Mouse (Mus musculus) kidney, adult 2 months (tissue): ENCODE data around the gene Mcf2l.

Source experiments
- CTCF ChIP-seq: fragments of 200-500 bp; conservative IDR thresholded peaks from 2 replicates; pipeline ENCODE4 v1.5.1; 2011; ENCODE audit warnings: low read depth, mild to moderate bottlenecking, control low read depth, low read length, moderate library complexity, mixed read lengths; ENCODE audit not compliant: insufficient read depth, insufficient read length
- POLR2A ChIP-seq: fragments of 200-500 bp; IDR thresholded peaks from one replicate; pipeline ENCODE4 v1.6.1; 2011; ENCODE audit warnings: low read depth, low read length, control low read depth

- TF ChIP-seq CTCF (no peak), POLR2A (no peak)
These were observed 154.0 kb downstream of the Mcf2l start for GRCm38 (mm10) chr8:13027615-13028014.
